Mouse (Mus musculus) testis, postnatal 10 days (tissue): ENCODE results near the gene Zpld1.

ENCODE experiments used
- DNase-seq: peaks from one replicate; pipeline ENCODE4 v3.0.0; 2021; ENCODE audit warnings: low spot score

Zpld1 gene

GRCm38 (mm10) chr16:55297886-55298285 lies at the start of gene Zpld1:
TSS of gene Zpld1 (minus strand) at chr16:55297986.
- no peak for DNase-seq

GRCm38 (mm10) chr16:55345644-55346043 lies 47.9 kb upstream of the Zpld1 start:
- DNase-seq = no peak

- DNase-seq = no peak
Observed at GRCm38 (mm10) chr16:55321542-55322514, 24.0 kb upstream of the Zpld1 start.

GRCm38 (mm10) chr16:55316996-55317395 lies 19.2 kb upstream of the Zpld1 start:
- no peak for DNase-seq

- DNase-seq = no peak
Observed at GRCm38 (mm10) chr16:55312106-55312505, 14.3 kb upstream of the Zpld1 start.

GRCm38 (mm10) chr16:55282696-55283095 lies 15.1 kb downstream of the Zpld1 start:
- DNase-seq = no peak

GRCm38 (mm10) chr16:55277447-55277846 lies 20.3 kb downstream of the Zpld1 start:
- no peak for DNase-seq

GRCm38 (mm10) chr16:55265281-55265680 lies 32.5 kb downstream of the Zpld1 start:
- DNase-seq = no peak

- no peak for DNase-seq
Observed at GRCm38 (mm10) chr16:55260862-55261574, 36.8 kb downstream of the Zpld1 start.

- DNase-seq = no peak
Observed at GRCm38 (mm10) chr16:55259719-55260118, 38.1 kb downstream of the Zpld1 start.

- DNase-seq = no peak
Observed at GRCm38 (mm10) chr16:55240996-55241395, 56.8 kb downstream of the Zpld1 start.

GRCm38 (mm10) chr16:55228995-55229622 lies 68.7 kb downstream of the Zpld1 start:
- no peak for DNase-seq

- DNase-seq = no peak
Observed at GRCm38 (mm10) chr16:55203945-55204344, 93.8 kb downstream of the Zpld1 start.

GRCm38 (mm10) chr16:55190397-55190796 lies 107.4 kb downstream of the Zpld1 start:
- no peak for DNase-seq

- no peak for DNase-seq
Observed at GRCm38 (mm10) chr16:55185370-55185769, 112.4 kb downstream of the Zpld1 start.
